In the genomic region with DNA sequence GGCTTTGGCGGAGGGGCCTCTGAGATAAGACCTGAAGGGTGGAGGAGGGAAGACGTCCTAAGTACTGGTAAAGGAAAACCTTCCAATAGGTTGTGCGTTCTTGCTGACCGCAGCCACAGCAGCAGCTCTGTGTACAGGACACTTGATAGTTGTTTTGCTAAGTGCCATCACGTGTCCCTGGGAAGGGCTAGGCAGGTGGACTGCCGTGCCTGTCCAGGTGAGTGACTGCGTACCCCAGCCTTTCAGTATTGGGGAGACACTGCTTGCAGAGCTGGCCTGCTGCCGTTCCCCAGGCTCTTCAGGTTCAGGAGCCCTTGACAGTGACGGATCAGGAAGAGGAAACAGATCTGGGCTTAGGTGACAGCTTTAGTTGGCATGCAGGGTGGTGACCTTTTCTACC, we compare ENCODE assay signal across 12 mouse cellular contexts. TPM values are rescaled to one million over a fixed set of nuclear protein-coding genes. Genes with fewer than 3 reads are reported as not detected.
DNase-seq lines count a peak whose midpoint lies in the region; ATAC-seq lines count a peak whose summit lies in the region.
"Had no signal": no experiment of that assay in that cellular context is flagged by ENCODE, and none has a peak within 500 bp of the region (broad histone marks: within the 10 kb centered on the region; RNA-seq: fewer than 3 reads in every experiment).

No protein-coding gene starts in this region.

- H3K36me3 ChIP-seq in heart, embryonic 14.5 days (ENCODE audit: control insufficient read depth, insufficient read depth, low read length): peaks cover 11% of the 10 kb centered on the region
- H3K36me3 ChIP-seq in liver, embryonic 12.5 days: no peaks in the 10 kb centered on the region
- H3K36me3 ChIP-seq in lung, embryonic 15.5 days: peaks cover 9% of the 10 kb centered on the region; the same call in 1 of the 2 replicates
- H3K36me3 ChIP-seq: hindbrain, embryonic 15.5 days had no signal

- peak overlapping the region; percentile 38 to 55; a peak in 2 of 4 replicates for H3K27ac ChIP-seq in heart, embryonic 14.5 days (replicated peaks in 1 of 2; ENCODE audit: control insufficient read depth in 1 of 2, insufficient read depth in 1 of 2, low read depth in 2 of 2, low read length in 2 of 2)
- 0 out of 2 replicates have a peak overlapping the region, but pooled peaks have one; percentile 31 for H3K27ac ChIP-seq in liver, embryonic 12.5 days
- peak overlapping the region; percentile 25 for H3K27ac ChIP-seq in lung, embryonic 15.5 days
- H3K27ac ChIP-seq: hindbrain, embryonic 15.5 days; neural tube, embryonic 13.5 days had no signal

- DNase-seq in heart, adult 9 months (ENCODE audit: low spot score in 2 of 2): no peak
- DNase-seq in liver (no peak), MN1 (ENCODE audit: low spot score) (no peak)
- DNase-seq in cerebellum, postnatal 14 days: no peak
- DNase-seq: adrenal gland, postnatal 36 days; cerebellum, postnatal 10 days; kidney, postnatal 36 days had no signal

- WGBS in heart, embryonic 14.5 days: 27% methylated on average over 9 of the region's 9 CpGs
- WGBS in liver, embryonic 12.5 days (ENCODE audit: insufficient replicate concordance): 38% methylated on average over 9 of the region's 9 CpGs
- 35% methylated on average over 9 of the region's 9 CpGs for whole genome bisulfite sequencing in lung, embryonic 15.5 days

- H3K4me1 ChIP-seq in heart, embryonic 14.5 days (ENCODE audit: control insufficient read depth in 2 of 2, insufficient read depth in 2 of 2, low read length in 2 of 2): peaks cover 42 to 59% of the 10 kb centered on the region in 2 experiments
- peaks cover 79% of the 10 kb centered on the region for H3K4me1 ChIP-seq in liver, embryonic 12.5 days
- peaks cover 82% of the 10 kb centered on the region for H3K4me1 ChIP-seq in lung, embryonic 15.5 days

- ATAC-seq in heart, embryonic 14.5 days (ENCODE audit: insufficient number of reproducible peaks, insufficient read depth, low FRiP score, low read depth): no peak
- no peak; the same call in 1 of the 2 replicates for ATAC-seq in liver, embryonic 12.5 days
- ATAC-seq in lung, embryonic 15.5 days (ENCODE audit: borderline replicate concordance, extremely low read depth, low FRiP score, low TSS enrichment): no peak

- H3K27me3 ChIP-seq in heart, embryonic 14.5 days (ENCODE audit: control insufficient read depth, insufficient read depth, low read length): no peaks in the 10 kb centered on the region
- H3K27me3 ChIP-seq in liver, embryonic 12.5 days (replicated peaks): no peaks in the 10 kb centered on the region
- H3K27me3 ChIP-seq in lung, embryonic 15.5 days: no peaks in the 10 kb centered on the region
- H3K27me3 ChIP-seq: hindbrain, embryonic 15.5 days; neural tube, embryonic 13.5 days had no signal

- H3K9ac ChIP-seq in heart, embryonic 14.5 days (ENCODE audit: low read length): peak overlapping the region; percentile 47
- no peak overlapping the region; the same call in 1 of the 2 replicates for H3K9ac ChIP-seq in liver, embryonic 12.5 days
- no peak overlapping the region for H3K9ac ChIP-seq in lung, embryonic 15.5 days
- H3K9ac ChIP-seq: hindbrain, embryonic 15.5 days; neural tube, embryonic 13.5 days had no signal

- H3K9me3 ChIP-seq in heart, embryonic 14.5 days (ENCODE audit: control insufficient read depth, low read length): no peaks in the 10 kb centered on the region
- H3K9me3 ChIP-seq in liver, embryonic 12.5 days (replicated peaks): no peaks in the 10 kb centered on the region
- no peaks in the 10 kb centered on the region for H3K9me3 ChIP-seq in lung, embryonic 15.5 days
- H3K9me3 ChIP-seq: hindbrain, embryonic 15.5 days; neural tube, embryonic 13.5 days had no signal

- H3K4me3 ChIP-seq in heart, embryonic 14.5 days (ENCODE audit: control insufficient read depth in 1 of 2, insufficient read depth in 1 of 2, low read depth in 1 of 2, low read length in 2 of 2): no peak overlapping the region
- H3K4me3 ChIP-seq in liver, embryonic 12.5 days: no peak overlapping the region
- H3K4me3 ChIP-seq in lung, embryonic 15.5 days: no peak overlapping the region
- H3K4me3 ChIP-seq: hindbrain, embryonic 15.5 days; neural tube, embryonic 13.5 days had no signal

- no peak overlapping the region for H3K4me2 ChIP-seq in heart, embryonic 14.5 days (ENCODE audit: low read length)
- H3K4me2 ChIP-seq in liver, embryonic 12.5 days: peak overlapping the region; percentile 19
- no peak overlapping the region for H3K4me2 ChIP-seq in lung, embryonic 15.5 days
- H3K4me2 ChIP-seq: hindbrain, embryonic 15.5 days; neural tube, embryonic 13.5 days had no signal

RNA-seq across cellular contexts. Expression of a gene that starts 15.4 kb away (rescaled TPM):
- 18.1 and 25.1 TPM in 2 replicates for polyA plus RNA-seq in heart, embryonic 14.5 days (2014; fragmentation: Nextera tagmentation; extraction: Ambion mirVana)
- 11.9 and 12.4 TPM in 2 replicates for polyA plus RNA-seq in liver, embryonic 12.5 days (2016; fragmentation: Nextera tagmentation; extraction: Ambion mirVana)
- 114 and 117 TPM in 2 replicates for polyA plus RNA-seq in lung, embryonic 15.5 days (2015; fragmentation: Nextera tagmentation; extraction: Ambion mirVana)

RNA-seq across cellular contexts. Expression of a gene that starts 44.2 kb away (rescaled TPM):
- 28.7 and 29.7 TPM in 2 replicates for polyA plus RNA-seq in heart, embryonic 14.5 days (2014; fragmentation: Nextera tagmentation; extraction: Ambion mirVana)
- polyA plus RNA-seq in liver, embryonic 12.5 days (2016; fragmentation: Nextera tagmentation; extraction: Ambion mirVana): 5.8 and 5.9 TPM in 2 replicates
- 21.0 and 22.3 TPM in 2 replicates for polyA plus RNA-seq in lung, embryonic 15.5 days (2015; fragmentation: Nextera tagmentation; extraction: Ambion mirVana)
